Mouse (Mus musculus) gastrocnemius, postnatal 14 days (tissue): ENCODE measurements around the gene Olfr812. TPM values are rescaled to one million over a fixed set of nuclear protein-coding genes. Genes with fewer than 3 reads are reported as not detected.
"Not testable (repeated sequence)": the region's sequence is repeated elsewhere in the genome, so short reads cannot be mapped to it uniquely, and the experiment has no call there.

ENCODE experiments used
- DNase-seq: peaks from one replicate; pipeline ENCODE4 v3.0.0; 2021; ENCODE audit warnings: mixed read lengths
- intact Hi-C: fragments of 180-260 bp; cut with DNase I; formaldehyde crosslinking; loops from one replicate; pipeline ENCODE4 v1.15.1; 2025; ENCODE audit warnings: low total_unique reads
- long read RNA-seq, 2 experiments: library from polyadenylated mRNA; stranded (forward); transcript quantifications; one replicate each; pipeline ENCODE4 v2.0.0; 2021
- total RNA-seq, 2 experiments: library from RNA; stranded (reverse); gene quantifications; 2 replicates each; pipeline ENCODE4 v1.2.3; 2021

Olfr812 gene
- total RNA-seq, result not detected
- long read RNA-seq, experiment 1, result 0 reads
- long read RNA-seq, experiment 2, result 0 reads

- intact Hi-C loops, result no loop called here
- DNase-seq, result no peak
These were observed at the start of gene Olfr812 for GRCm38 (mm10) chr10:129845994-129846393. TSS of gene Olfr812 (minus strand) at chr10:129846094.

GRCm38 (mm10) chr10:129885934-129886333 lies 40.0 kb upstream of the Olfr812 start:
- intact Hi-C loops, result no loop called here
- DNase-seq, result no peak

GRCm38 (mm10) chr10:129885496-129885895 lies 39.6 kb upstream of the Olfr812 start:
- DNase-seq, intact Hi-C loops: not testable (repeated sequence)

GRCm38 (mm10) chr10:129879751-129880150 lies 33.9 kb upstream of the Olfr812 start, which contains the start of gene Olfr814:
TSS of gene Olfr814 (minus strand) at chr10:129879851.
- intact Hi-C loops, DNase-seq: not testable (repeated sequence)

- no peak for DNase-seq
- intact Hi-C loops, result no loop called here
These were observed 9.2 kb upstream of the Olfr812 start, which contains the start of gene Olfr813 for GRCm38 (mm10) chr10:129855067-129855466. TSS of gene Olfr813 (plus strand) at chr10:129855367.

GRCm38 (mm10) chr10:129847343-129847742 lies 1.4 kb upstream of the Olfr812 start:
- no peak for DNase-seq
- intact Hi-C loops, result no loop called here

- no peak for DNase-seq
- intact Hi-C loops, result no loop called here
These were observed 41.6 kb downstream of the Olfr812 start, which contains the start of gene Olfr811 for GRCm38 (mm10) chr10:129804296-129804695. TSS of gene Olfr811 (minus strand) at chr10:129804396.

GRCm38 (mm10) chr10:129794817-129795216 lies 51.1 kb downstream of the Olfr812 start, which contains the start of gene Olfr810:
TSS of gene Olfr810 (minus strand) at chr10:129794917.
- no peak for DNase-seq
- intact Hi-C loops, result no loop called here

Other genes with a start within 250 kb of the Olfr812 start
- gene Olfr796, start 233.5 kb downstream of the Olfr812 start, total RNA-seq, result not detected
- gene Olfr798, start 218.2 kb downstream of the Olfr812 start, total RNA-seq, result not detected
- gene Olfr799, start 208.6 kb downstream of the Olfr812 start, total RNA-seq, result not detected
- not detected for gene Olfr800, start 188.4 kb downstream of the Olfr812 start, total RNA-seq
- not detected for gene Olfr801, start 172.2 kb downstream of the Olfr812 start, total RNA-seq
- gene Olfr802, start 157.9 kb downstream of the Olfr812 start, total RNA-seq, result not detected
- not detected for gene Olfr803, start 151.8 kb downstream of the Olfr812 start, total RNA-seq
- gene Olfr804, start 142.9 kb downstream of the Olfr812 start, total RNA-seq, result not detected
- not detected for gene Olfr805, start 116.7 kb downstream of the Olfr812 start, total RNA-seq
- not detected for gene Olfr806, start 104.2 kb downstream of the Olfr812 start, total RNA-seq
- not detected for gene Olfr807, start 88.3 kb downstream of the Olfr812 start, total RNA-seq
- gene Olfr808, start 80.6 kb downstream of the Olfr812 start, total RNA-seq, result not detected
- gene Olfr809, start 71.5 kb downstream of the Olfr812 start, total RNA-seq, result not detected
- gene Olfr810, start 51.2 kb downstream of the Olfr812 start, total RNA-seq, result not detected
- not detected for gene Olfr811, start 41.7 kb downstream of the Olfr812 start, total RNA-seq
- not detected for gene Olfr813, start 9.3 kb upstream of the Olfr812 start, total RNA-seq
- not detected for gene Olfr814, start 33.8 kb upstream of the Olfr812 start, total RNA-seq
- not detected for gene Olfr815, start 59.8 kb upstream of the Olfr812 start, total RNA-seq
- not detected for gene Olfr816, start 69.5 kb upstream of the Olfr812 start, total RNA-seq
- not detected for gene Olfr818, start 103.0 kb upstream of the Olfr812 start, total RNA-seq
- gene Olfr819, start 121.2 kb upstream of the Olfr812 start, total RNA-seq, result not detected
- not detected for gene Olfr247, start 130.0 kb upstream of the Olfr812 start, total RNA-seq
- gene Gm10310, start 139.0 kb upstream of the Olfr812 start, total RNA-seq, result not detected
- not detected for gene Olfr820, start 166.5 kb upstream of the Olfr812 start, total RNA-seq
- gene Olfr821, start 184.3 kb upstream of the Olfr812 start, total RNA-seq, result not detected
- gene Olfr822, start 225.1 kb upstream of the Olfr812 start, total RNA-seq, result not detected